Mouse (Mus musculus): ENCODE results near the gene Hist1h2ad. TPM values are rescaled to one million over a fixed set of nuclear protein-coding genes. Genes with fewer than 3 reads are reported as not detected.
"Not testable (repeated sequence)": the region's sequence is repeated elsewhere in the genome, so short reads cannot be mapped to it uniquely, and the experiment has no call there.

Gene Hist1h2ad
- total RNA-seq, 2 experiments from 2014 or later: 6.3 to 11.0 TPM

DNA sequence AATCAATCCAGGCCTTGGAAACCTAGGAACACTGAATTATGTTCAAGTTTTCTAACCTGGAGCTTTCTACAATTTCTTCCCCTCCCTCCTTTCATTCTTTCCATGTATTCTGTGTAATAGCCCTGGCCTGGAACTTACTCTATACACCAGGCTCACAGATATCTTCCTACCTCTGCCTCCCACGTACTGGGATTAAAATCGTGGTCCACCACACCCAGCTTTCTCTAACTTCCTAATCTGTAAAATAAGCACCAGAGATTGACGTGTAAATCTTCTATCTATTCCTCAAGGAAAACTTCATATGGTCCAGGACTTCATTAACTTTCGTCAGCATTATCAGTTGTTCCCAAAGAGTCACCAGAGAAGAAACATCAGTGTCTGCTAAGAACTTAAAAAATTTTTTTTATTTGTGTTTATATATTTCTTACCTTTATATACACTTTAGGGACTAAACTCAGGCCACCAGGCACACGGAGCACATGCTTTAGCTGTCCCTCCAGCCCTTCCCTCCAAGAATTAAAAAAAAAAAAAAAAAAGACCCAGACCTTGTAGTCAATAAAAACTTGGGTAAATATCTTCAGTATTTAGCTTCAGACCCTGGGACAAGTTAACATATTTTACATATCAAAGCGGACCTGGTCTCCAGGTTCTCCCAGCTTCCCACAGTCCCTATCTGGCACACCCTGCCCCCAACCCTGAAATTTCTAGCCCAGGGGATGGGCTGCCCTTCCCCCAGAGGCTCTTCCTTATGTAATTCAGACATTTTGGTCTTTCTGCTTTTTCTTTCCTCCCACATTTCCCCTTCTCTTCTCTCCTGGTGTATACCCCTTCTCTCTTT is 8.3 kb downstream of the Hist1h2ad start:
- DNase-seq (ENCODE audit: low spot score in 2 of 2): no peak

DNA sequence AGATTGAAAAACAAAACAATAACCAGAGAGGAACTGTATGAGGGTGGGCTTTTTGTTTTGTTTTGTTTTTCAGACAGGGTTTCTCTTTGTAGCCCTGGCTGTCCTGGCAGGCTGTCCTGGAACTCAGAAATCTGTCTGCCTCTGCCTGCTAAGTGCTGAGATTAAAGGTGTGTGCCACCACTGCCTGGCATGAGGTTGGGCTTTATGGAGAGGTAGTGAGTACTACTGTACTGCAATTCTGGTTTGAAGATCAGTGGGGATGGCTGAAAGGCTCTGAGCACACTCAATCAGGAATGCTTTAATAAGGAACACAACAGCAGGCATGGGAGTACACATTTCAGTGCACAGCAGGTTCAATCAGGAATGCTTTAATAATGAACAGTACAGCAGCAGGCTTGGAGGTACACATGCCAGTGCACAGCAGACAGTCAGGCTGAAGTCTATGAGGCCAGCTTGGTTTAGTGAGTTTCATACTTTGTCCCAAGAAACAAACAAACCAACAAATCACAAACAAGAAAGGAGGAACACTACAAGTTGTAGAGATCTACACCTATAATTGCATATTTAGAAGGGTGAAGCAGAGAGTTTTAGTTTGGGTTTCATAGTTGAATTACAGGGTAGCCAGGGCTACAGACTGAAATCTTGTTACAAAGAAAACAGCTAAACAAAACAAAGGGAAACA is 9.3 kb downstream of the Hist1h2ad start:
- no peak for DNase-seq (ENCODE audit: low spot score in 2 of 2)

DNA sequence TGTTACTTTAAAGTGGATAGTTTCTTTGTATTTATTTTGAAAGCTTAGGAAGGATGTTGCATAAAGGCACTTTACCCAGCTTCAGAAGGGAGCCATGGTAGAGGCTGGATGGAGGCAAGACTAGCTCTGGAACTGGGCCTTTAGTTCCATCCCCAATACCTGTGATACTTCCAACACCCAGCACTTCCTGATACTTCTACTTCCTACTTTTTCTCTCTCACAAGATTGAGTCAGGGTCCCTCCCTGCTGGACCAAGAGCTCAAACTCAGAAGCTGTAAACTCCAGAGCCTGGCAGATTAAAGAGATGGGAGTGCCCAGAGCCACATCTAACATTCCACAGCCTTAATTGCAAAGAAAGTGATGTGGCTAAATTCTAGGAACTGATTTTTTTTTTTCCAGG is 10.2 kb downstream of the Hist1h2ad start:
- DNase-seq (ENCODE audit: low spot score in 2 of 2): no peak

DNA sequence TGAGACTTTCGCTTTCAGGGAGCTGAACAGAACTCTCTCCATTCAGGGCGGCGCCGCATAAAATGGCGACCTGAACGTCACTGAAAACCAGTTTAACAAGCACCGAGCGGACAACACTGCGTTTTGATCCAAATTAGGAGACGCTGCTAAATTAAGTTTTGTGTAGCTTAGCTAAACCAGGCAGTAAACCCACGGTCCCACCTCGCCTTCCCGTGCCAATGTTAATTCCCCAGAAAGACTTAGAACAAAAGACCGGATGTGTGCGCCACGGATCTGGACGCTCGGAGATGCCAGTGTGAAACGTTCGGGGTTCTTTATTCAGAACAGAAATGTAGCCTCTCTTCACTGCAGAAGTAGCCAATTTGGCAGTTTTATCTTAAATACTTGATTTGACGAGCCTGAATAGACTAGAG is 10.9 kb downstream of the Hist1h2ad start:
- DNase-seq (ENCODE audit: low spot score in 2 of 2): peak; percentile 66 to 78

DNA sequence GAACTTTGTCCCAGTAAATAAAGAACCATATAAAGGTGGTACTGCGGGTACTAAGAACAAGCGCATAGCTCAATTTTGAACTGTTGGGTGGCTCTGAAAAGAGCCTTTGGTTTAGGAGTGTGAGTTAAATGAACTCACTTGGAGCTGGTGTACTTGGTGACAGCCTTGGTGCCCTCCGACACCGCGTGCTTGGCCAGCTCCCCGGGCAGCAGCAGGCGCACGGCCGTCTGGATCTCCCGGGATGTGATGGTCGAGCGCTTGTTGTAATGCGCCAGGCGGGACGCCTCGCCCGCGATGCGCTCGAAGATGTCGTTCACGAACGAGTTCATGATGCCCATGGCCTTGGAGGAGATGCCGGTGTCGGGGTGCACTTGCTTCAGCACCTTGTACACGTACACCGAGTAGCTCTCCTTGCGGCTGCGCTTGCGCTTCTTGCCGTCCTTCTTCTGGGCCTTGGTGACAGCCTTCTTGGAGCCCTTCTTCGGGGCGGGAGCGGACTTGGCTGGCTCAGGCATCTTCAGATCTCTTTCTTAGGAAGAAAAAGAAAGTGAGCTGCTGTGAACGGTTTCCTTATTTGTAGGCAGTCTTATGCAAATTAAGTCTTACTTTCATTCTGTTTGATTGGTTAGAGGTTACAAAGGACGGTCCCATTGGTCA is 11.4 kb downstream of the Hist1h2ad start:
- peak; percentile 60 to 67 for DNase-seq (ENCODE audit: low spot score in 2 of 2)

DNA sequence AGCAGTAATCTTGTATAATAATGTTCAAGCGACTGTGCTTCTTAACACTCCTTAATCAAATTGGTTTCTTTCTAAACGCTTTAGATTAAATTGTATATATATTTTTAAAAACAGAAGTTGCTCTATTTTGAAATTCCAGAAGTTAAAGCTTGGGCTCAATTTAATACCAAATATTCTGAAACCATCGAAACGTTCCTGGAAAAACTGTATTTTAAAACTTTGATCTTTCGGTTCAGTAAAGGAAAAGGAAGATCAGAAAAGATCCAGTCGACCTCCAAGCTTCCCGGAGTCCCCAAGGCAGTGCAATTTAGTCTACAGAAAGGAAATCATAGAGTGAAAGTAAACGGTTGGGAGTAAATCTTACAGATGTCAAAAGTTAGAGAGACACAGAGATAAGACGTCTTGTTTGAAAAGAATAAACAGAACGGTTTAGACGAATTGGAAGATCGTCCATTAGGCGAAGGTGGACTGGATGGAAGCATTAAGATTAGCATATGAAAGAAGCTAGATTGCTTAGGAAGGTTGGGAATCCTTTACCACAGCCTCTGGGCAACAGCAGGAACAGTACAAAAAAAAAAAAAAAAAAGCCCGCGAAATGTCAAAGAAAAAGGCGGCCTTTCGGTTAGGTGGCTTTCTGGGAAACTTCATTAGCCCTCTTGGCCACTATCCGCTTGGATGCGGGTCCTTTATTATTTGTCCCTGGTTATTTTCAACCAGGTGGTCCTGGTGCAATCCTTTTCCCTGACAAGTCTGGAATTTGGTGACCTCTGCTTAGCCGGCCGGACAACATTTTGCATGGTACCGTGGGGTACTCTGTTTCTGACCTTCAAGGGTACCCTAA is 12.1 kb downstream of the Hist1h2ad start:
- no peak for DNase-seq (ENCODE audit: low spot score in 2 of 2)

DNA sequence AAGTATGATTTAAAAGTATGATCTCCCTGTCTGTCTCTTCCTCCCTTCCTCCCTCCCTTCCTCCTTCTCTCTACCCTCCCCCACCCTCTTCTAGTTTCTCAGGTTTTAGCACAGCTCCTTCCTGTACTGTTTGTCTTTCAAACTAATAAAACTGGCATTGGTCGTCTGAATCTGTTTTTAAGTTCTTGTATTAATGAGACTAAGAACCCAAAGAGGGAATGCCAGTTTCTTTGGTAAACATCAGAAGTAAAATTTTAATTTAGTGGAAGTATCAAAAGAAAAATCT is 12.7 kb downstream of the Hist1h2ad start:
- DNase-seq (ENCODE audit: low spot score in 2 of 2): no peak

DNA sequence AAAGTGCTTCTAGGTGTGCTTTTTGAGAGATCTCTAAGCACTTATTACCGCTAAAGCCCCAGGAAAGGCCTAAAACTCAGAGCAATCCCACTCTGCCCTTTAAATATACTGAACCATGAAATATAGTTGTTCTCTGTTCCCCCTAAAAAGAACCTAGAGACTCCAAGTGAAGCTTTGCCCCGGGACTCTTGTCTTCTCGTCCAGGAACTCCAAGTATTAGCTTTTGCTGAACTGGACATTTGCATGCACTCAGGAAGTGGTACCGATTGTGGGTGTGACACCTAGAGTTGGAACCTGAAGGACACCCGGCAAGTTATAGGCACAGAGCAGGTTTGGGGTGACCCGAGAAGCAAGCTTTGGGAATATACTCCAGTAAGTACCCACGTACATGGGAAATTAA is 17.0 kb downstream of the Hist1h2ad start:
- DNase-seq (ENCODE audit: low spot score in 2 of 2): no peak

DNA sequence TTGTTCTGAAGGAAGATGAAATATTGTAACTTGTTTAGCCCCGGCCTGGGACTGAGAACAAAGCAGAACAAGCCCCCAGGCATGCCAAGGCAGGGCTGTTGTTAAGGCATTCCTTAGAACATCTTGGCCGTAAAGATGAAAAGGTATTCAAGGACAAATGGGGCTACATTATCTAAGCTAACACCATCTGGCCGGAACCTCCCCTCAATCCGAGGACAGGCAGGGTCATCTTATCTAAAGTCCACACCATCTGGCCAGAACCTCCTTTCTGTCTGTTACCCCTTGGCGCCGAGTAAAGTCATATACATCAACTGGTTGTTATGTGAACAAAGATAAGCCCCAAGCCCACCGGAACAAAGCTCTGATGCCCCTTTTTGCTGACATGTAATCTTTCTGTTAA is 17.7 kb downstream of the Hist1h2ad start:
- DNase-seq (ENCODE audit: low spot score in 2 of 2): not testable (repeated sequence)

DNA sequence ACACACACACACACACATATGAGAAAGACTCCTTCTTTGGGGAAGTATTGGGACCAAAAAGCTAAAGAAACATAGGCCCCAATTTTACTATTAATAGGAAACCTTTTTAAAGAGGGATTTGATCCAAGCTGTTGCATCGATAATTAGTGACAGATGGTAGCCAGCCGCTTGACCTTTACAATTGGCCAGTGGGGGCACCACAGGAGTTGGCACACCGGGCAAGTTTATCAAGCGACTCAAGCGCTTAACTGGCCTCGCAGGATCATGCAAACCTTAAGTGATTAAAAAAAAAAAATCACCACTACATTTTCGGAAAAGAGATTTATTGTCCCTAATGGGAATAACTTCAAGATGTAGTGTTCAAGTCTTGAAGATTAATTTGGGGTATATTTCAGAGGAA is 18.4 kb downstream of the Hist1h2ad start:
- DNase-seq (ENCODE audit: low spot score in 2 of 2): no peak

DNA sequence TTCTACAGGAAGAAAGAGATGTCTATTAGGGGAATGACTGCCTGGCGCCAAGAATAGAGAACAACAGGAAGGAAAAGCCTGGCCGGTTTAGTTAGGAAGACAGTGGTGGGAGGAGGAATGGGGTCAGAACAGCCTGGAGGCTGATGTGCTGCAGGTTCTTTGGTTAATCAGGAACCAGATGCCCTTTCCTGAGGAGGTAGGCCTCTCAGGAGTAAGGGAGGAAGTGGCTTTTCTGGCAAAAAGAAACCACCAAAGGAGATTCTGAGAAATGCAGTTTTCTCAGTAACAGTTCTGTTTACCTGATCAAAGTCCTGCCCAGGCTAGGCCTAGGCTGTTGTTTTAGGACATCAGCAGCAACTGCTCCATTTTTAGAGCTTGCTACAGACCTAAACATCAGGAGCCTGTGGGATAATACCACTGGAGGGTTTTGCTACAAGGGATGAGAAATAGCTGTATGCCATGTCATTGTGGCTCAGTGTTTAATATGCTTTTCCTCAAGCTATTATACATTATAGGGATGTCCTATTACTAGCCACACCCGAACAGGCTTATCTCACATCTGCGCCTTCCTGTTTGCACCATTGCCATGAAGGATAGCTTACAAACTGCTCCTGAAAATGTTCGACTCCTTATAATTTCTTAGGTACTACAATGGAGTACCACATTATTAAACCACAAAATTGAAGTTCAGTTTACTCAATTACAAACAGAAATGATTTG is 19.0 kb downstream of the Hist1h2ad start:
- DNase-seq (ENCODE audit: low spot score in 2 of 2): no peak

DNA sequence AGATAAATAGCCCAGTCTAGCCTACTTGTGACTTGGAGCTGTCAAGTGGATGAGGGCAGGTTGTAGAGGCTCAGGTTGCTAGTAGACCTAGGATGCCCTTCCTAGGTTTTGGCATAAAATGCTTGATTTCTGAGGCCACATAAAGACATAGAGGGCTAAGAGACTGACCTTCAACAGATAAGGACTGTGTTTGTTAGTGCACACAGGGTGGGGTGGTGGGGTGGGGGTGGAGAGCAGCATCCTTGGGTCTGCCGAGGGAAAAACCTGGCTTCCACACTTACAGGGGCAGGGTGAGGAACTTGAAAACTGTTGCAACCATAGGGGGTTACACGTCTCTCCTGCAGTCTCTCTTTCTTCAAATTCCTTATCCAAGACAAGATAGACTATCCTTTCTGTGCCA is 21.0 kb downstream of the Hist1h2ad start:
- no peak for DNase-seq (ENCODE audit: low spot score in 2 of 2)

DNA sequence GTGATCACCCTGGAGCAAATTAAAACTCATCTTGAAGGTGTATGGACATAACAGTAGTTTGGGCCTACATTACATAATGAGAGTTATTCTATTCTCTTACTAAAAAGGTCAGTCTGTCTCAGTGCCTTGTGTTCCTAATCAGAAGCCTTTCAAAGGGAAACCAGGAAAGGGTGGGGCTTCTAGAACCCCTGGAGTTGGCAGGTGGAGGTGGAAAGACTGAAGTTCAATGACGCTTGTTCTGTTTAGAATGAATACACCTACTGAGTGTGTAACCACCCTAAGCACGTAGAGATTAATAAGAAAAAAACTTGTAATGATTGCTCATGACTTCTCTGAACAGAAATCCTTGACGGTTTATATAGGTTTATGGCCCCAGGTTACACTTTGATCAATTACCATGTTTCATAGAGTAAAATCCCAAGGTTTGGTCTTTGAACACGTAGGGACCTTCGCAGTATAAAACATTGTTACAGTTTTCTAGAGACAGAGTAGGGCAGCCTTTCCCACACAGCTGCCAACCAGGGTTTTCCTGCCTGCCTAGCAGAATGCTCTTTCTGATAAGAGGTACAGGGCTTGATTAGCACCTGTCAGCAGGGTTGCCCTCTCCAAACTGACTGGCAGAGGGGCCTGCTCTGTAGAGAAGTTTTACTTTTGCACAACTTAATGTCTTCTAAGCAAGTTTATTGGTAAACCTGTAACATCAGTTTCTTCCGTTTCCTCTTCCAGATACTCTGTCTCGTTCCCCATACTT is 21.6 kb downstream of the Hist1h2ad start:
- no peak for DNase-seq (ENCODE audit: low spot score in 2 of 2)

DNA sequence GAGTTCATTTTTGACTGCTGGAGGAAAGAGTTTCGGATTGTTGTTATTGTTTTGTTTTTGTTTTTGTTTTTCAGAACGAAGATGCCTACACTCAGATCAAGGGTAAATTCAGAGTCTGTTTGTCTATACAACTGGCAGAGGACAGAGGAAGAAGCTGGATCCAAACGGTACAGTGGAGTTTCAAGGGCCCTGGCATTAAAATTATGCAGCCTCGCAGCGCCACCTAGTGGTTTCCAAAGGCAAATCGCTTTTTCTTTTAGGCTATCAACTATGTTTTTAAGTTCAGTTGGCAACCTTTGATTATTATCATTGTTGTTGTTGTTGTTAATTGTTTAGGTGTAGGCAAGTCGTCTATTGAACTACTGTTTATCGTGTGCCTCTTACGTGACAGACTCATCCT is 23.8 kb downstream of the Hist1h2ad start:
- DNase-seq (ENCODE audit: low spot score in 2 of 2): peak; percentile 77 to 81

DNA sequence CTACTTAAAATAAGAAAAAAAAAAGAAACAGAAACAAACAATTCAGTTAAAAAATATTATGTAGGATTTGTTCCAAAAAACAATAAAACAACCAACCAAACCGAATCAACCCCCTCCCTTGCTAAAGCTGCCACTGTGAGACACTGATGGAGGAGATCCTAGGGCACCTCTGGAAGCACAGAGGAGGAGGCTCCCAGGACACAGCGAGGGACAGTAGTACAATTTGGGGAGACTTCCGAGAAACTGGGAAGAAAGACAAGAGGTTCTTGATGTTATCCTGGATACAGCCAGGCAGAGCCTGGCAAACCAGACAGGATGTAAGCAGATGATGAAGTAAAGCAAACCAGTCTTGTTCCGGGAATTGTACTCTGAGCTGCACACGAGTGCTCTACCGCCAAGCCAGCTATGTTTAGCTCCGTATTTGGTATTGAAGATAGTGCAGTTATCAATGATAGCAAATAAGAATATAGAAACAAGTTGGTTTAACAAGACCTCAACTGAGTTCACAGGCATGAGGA is 29.1 kb downstream of the Hist1h2ad start:
- DNase-seq (ENCODE audit: low spot score in 2 of 2): no peak

DNA sequence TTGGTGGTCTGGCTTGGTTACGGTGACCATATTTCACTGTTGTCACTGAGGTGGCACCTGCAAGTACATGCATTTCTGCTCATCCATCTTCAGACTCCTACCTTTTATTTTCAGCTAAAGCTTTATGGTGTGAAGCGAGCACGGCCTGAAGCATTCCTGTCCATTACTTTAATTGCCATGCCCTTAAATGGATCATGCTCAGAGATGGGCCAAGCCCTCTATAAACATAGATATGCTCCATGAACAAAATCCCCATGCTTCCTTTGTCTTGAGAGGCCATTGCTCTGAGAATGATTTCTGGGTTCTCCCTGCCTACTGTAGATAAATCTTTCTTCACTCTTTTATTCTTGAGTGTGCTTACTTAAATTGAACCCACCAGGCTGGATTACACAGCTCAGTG is 30.3 kb downstream of the Hist1h2ad start:
- DNase-seq (ENCODE audit: low spot score in 2 of 2): no peak

DNA sequence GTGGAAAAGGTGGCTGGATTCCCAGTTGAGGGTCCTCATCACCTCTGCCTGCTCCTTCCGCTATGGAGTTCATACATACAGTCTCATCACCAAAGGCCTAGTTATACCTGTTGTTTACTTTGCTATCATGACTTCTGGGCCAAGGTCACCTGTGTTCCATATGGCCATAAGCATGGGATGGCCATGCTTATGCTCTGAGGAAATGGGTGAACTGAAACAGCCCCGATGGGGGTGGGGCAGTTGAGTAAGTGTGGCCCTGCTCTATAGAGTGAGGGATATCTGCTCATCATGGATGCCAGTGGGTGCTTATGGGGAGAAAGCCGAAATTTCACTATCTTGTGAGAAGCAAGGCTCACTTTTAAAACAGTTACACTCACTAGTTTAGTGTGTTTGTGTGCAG is 30.9 kb downstream of the Hist1h2ad start:
- DNase-seq (ENCODE audit: low spot score in 2 of 2): no peak

DNA sequence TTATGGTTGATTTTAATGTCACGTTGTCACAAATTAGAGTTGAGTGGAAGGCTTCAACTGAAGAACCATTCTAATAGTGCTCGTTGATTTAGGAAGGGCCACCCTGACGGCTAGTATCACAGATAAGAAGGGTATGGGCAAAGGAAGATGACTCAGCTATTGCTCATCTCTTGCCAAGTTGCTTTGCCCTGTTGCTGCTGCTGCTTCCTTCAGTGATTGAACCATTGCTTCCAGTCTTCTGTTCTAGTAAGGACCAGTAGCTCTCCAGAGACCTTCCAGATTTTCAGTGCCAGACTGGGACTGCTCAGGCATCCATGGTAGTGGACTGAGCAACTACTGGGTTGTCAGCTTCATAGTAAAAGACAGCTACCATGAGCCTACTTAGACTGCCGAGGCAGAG is 35.0 kb downstream of the Hist1h2ad start:
- DNase-seq (ENCODE audit: low spot score in 2 of 2): no peak

DNA sequence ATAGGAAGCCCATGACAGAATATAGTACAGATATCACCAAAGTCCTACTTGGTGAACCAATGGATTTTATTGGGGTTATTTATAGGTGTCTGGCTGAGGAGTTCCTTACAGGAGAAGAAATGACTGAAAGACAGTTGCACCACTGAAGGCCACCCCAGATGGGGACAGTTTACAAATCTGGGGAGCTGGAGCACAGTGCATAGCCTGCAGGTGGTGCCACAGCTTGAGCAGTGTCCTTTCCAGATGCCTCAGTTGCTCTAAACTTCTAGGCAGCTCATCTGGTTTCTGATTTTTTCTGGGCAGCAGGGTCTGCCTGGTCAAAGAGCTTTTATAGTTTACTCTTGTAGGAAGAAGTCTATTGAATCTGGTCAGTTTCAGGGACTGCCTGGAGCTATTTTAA is 35.7 kb downstream of the Hist1h2ad start:
- no peak for DNase-seq (ENCODE audit: low spot score in 2 of 2)

DNA sequence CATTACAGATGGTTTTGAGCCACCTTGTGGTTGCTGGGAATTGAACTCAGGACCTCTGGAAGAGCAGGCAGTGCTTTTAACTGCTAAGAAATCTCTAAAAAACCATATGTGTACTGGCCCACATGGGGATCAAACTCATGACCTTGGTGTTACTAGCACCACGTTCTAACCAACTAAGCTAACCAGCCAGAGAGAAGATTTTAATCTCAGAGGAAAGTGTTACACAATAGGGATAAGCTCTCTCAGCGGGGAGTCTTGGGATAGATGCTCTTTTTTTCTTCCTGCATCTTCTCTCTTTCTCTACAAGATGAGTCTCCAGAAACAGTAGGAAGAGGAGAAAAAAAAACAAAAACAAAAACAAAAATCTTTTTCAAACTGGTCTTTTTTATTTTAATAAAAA is 36.2 kb downstream of the Hist1h2ad start:
- DNase-seq (ENCODE audit: low spot score in 2 of 2): no peak

Data from left cerebral cortex, adult 18-20 months (tissue).